Mouse (Mus musculus): ENCODE measurements at regions not wholly inside any gene's neighbourhood (a gene's known extent, or its start where the extent isn't known, plus 50 kb on each side); places are given as distances from the start of the nearest gene placed in this dataset.
"Not testable (repeated sequence)": the region's sequence is repeated elsewhere in the genome, so short reads cannot be mapped to it uniquely, and the experiment has no call there.

DNA sequence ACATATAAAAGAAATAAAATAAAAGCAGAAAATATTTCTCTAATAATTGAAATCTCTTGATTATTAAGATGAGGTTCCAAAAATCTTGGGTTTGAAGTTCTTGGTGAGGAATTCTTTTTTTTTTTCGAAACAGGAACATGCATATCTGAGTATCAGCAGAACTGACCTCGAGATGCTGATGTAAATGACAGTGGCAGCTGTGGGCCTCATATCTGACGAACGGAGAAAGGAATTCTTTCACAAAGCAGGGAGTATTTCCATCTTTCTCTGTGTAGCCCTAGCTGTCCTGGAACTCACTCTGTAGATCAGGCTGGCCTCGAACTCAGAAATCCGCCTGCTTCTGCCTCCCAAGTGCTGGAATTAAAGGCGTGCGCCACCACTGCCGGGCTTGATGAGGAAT, 86.0 kb upstream of the Gmds start:
- not testable (repeated sequence) for TF ChIP-seq CTCF (IDR thresholded peaks at IDR 0.05); POLR2A (IDR thresholded peaks at IDR 0.05; ENCODE audit: insufficient read depth, low read depth, low read length)
